17 mouse cellular contexts compared by ENCODE assay signal in genomic region chr1:194041393-194042352, GRCm38 (mm10).
DNase-seq lines count a peak whose midpoint lies in the region; ATAC-seq lines count a peak whose summit lies in the region.
"Had no signal": no experiment of that assay in that cellular context is flagged by ENCODE, and none has a peak within 500 bp of the region (broad histone marks: within the 10 kb centered on the region; RNA-seq: fewer than 3 reads in every experiment).

No protein-coding gene starts in this region.

- 60% methylated on average over 8 of the region's 8 CpGs for WGBS in midbrain, embryonic 10.5 days
- WGBS in midbrain, embryonic 15.5 days: 37% methylated on average over 8 of the region's 8 CpGs
- WGBS in forebrain, embryonic 11.5 days: 58% methylated on average over 8 of the region's 8 CpGs
- WGBS in hindbrain, embryonic 13.5 days: 26% methylated on average over 8 of the region's 8 CpGs
- 27% methylated on average over 8 of the region's 8 CpGs for WGBS in neural tube, embryonic 15.5 days

- H3K4me1 ChIP-seq in midbrain, embryonic 10.5 days: peaks cover 18% of the 10 kb centered on the region
- H3K4me1 ChIP-seq in midbrain, embryonic 15.5 days: peaks cover 6% of the 10 kb centered on the region
- 0 out of 2 replicates have a peak, but pooled peaks cover 3% of the 10 kb centered on the region for H3K4me1 ChIP-seq in forebrain, embryonic 11.5 days (replicated peaks; ENCODE audit: control insufficient read depth, insufficient read depth, low read length)
- H3K4me1 ChIP-seq in hindbrain, embryonic 13.5 days (replicated peaks): peaks cover 22% of the 10 kb centered on the region
- peaks cover 14% of the 10 kb centered on the region for H3K4me1 ChIP-seq in neural tube, embryonic 15.5 days

- H3K4me3 ChIP-seq in midbrain, embryonic 10.5 days: no peak overlapping the region
- no peak overlapping the region for H3K4me3 ChIP-seq in midbrain, embryonic 15.5 days
- H3K4me3 ChIP-seq in forebrain, embryonic 11.5 days (ENCODE audit: low read depth, low read length): no peak overlapping the region
- no peak overlapping the region for H3K4me3 ChIP-seq in hindbrain, embryonic 13.5 days
- no peak overlapping the region for H3K4me3 ChIP-seq in neural tube, embryonic 15.5 days (replicated peaks)
- H3K4me3 ChIP-seq: kidney, embryonic 15.5 days had no signal

- ATAC-seq in midbrain, embryonic 15.5 days (replicated peaks): no peak
- peak; percentile 51; the same call in 1 of the 2 replicates for ATAC-seq in forebrain, embryonic 11.5 days (replicated peaks; ENCODE audit: low FRiP score)
- ATAC-seq in hindbrain, embryonic 13.5 days (ENCODE audit: low FRiP score): peak; percentile 73; the same call in 1 of the 2 replicates
- ATAC-seq in neural tube, embryonic 15.5 days (ENCODE audit: low FRiP score): no peak; the same call in none of the 2 replicates
- ATAC-seq: inflammation-experienced regulatory T-cells, adult 6 months had no signal

- no peak for DNase-seq in midbrain, embryonic 10.5 days (ENCODE audit: low spot score)
- no peak for DNase-seq in forebrain, embryonic 11.5 days (ENCODE audit: low spot score)
- DNase-seq in urinary bladder, postnatal 10 days (ENCODE audit: low spot score): no peak
- DNase-seq in left cerebral cortex, postnatal 10 days (ENCODE audit: extremely low spot score in 1 of 2, low spot score in 2 of 2): no peak
- DNase-seq: adrenal gland, postnatal 25 days; cerebellum, adult 11 months; left cerebral cortex, postnatal 4 days; lung, postnatal 14 days; spleen, adult 18-20 months had no signal

- H3K9me3 ChIP-seq in midbrain, embryonic 10.5 days (replicated peaks): no peaks in the 10 kb centered on the region
- H3K9me3 ChIP-seq in midbrain, embryonic 15.5 days: no peaks in the 10 kb centered on the region
- no peaks in the 10 kb centered on the region for H3K9me3 ChIP-seq in forebrain, embryonic 11.5 days (ENCODE audit: control insufficient read depth, low read length)
- H3K9me3 ChIP-seq in hindbrain, embryonic 13.5 days: no peaks in the 10 kb centered on the region
- no peaks in the 10 kb centered on the region for H3K9me3 ChIP-seq in neural tube, embryonic 15.5 days (replicated peaks)
- H3K9me3 ChIP-seq: G1E; kidney, embryonic 15.5 days had no signal

- H3K27ac ChIP-seq in midbrain, embryonic 10.5 days (replicated peaks): peak overlapping the region; percentile 59
- H3K27ac ChIP-seq in midbrain, embryonic 15.5 days: no peak overlapping the region
- H3K27ac ChIP-seq in forebrain, embryonic 11.5 days (ENCODE audit: low read depth, low read length): no peak overlapping the region
- peak overlapping the region; percentile 52 for H3K27ac ChIP-seq in hindbrain, embryonic 13.5 days
- 0 out of 2 replicates have a peak overlapping the region, but pooled peaks have one; percentile 33 for H3K27ac ChIP-seq in neural tube, embryonic 15.5 days (replicated peaks)
- H3K27ac ChIP-seq: kidney, embryonic 15.5 days; liver, embryonic 14.5 days; stomach, postnatal 0 days had no signal

- H3K4me2 ChIP-seq in midbrain, embryonic 15.5 days: no peak overlapping the region
- H3K4me2 ChIP-seq in forebrain, embryonic 11.5 days (ENCODE audit: low read depth, low read length, severe bottlenecking): no peak overlapping the region
- no peak overlapping the region for H3K4me2 ChIP-seq in hindbrain, embryonic 13.5 days
- no peak overlapping the region for H3K4me2 ChIP-seq in neural tube, embryonic 15.5 days
- H3K4me2 ChIP-seq: kidney, embryonic 15.5 days had no signal

- peaks cover 15% of the 10 kb centered on the region for H3K27me3 ChIP-seq in midbrain, embryonic 10.5 days (ENCODE audit: low read depth, poor library complexity, severe bottlenecking)
- no peaks in the 10 kb centered on the region for H3K27me3 ChIP-seq in midbrain, embryonic 15.5 days (replicated peaks)
- no peaks in the 10 kb centered on the region for H3K27me3 ChIP-seq in forebrain, embryonic 11.5 days (ENCODE audit: control insufficient read depth, insufficient read depth, low read length)
- H3K27me3 ChIP-seq in hindbrain, embryonic 13.5 days: no peaks in the 10 kb centered on the region
- no peaks in the 10 kb centered on the region for H3K27me3 ChIP-seq in neural tube, embryonic 15.5 days (replicated peaks)
- H3K27me3 ChIP-seq: kidney, embryonic 15.5 days had no signal

- H3K9ac ChIP-seq in midbrain, embryonic 15.5 days: no peak overlapping the region
- H3K9ac ChIP-seq in forebrain, embryonic 11.5 days (ENCODE audit: low read length): no peak overlapping the region
- H3K9ac ChIP-seq in hindbrain, embryonic 13.5 days: no peak overlapping the region
- H3K9ac ChIP-seq in neural tube, embryonic 15.5 days (replicated peaks): no peak overlapping the region
- H3K9ac ChIP-seq: kidney, embryonic 15.5 days; liver, embryonic 14.5 days had no signal

- intact Hi-C loops in left cerebral cortex, postnatal 10 days (cut with DNase I): loop anchor here (10.0 kb wide), 1 partner anchor 457 kb away; no protein-coding TSS in a partner anchor

- H3K36me3 ChIP-seq in midbrain, embryonic 10.5 days: no peaks in the 10 kb centered on the region
- no peaks in the 10 kb centered on the region for H3K36me3 ChIP-seq in midbrain, embryonic 15.5 days (replicated peaks)
- H3K36me3 ChIP-seq in forebrain, embryonic 11.5 days (ENCODE audit: control insufficient read depth, insufficient read depth, low read length): no peaks in the 10 kb centered on the region
- no peaks in the 10 kb centered on the region for H3K36me3 ChIP-seq in hindbrain, embryonic 13.5 days
- H3K36me3 ChIP-seq in neural tube, embryonic 15.5 days: no peaks in the 10 kb centered on the region
- H3K36me3 ChIP-seq: G1E; kidney, embryonic 15.5 days had no signal

Comparison
In these comparisons a context has a peak if more than half of its experiments do, and no peak if none do; other contexts are left out.
1. H3K27ac ChIP-seq: peak in midbrain, embryonic 10.5 days (single experiment), hindbrain, embryonic 13.5 days (single experiment) and neural tube, embryonic 15.5 days (single experiment); none in midbrain, embryonic 15.5 days (single experiment) and forebrain, embryonic 11.5 days (single experiment).
2. ATAC-seq: peak in forebrain, embryonic 11.5 days (single experiment) and hindbrain, embryonic 13.5 days (single experiment); none in midbrain, embryonic 15.5 days (single experiment) and neural tube, embryonic 15.5 days (single experiment).